Mouse (Mus musculus): ENCODE results near the gene Zbtb48.

GRCm38 (mm10) chr4:152010707-152011134, 16.8 kb downstream of the Zbtb48 start:
- TF ChIP-seq CTCF (IDR thresholded peaks at IDR 0.05) = no peak
- TF ChIP-seq EP300 (IDR thresholded peaks at IDR 0.05) = 0 out of 2 replicates have a peak, but pooled peaks have one; percentile 8

Data from lung, postnatal 0 days (tissue).